Mouse (Mus musculus): ENCODE data around the gene Hspa14.

Hspa14 gene

GRCm38 (mm10) chr2:3512552-3513454 lies at the start of gene Hspa14, which contains the start of the genes Gm45902 and Cdnf:
Gene Hspa14 (minus strand): TSS chr2:3512814.
Gene Gm45902 (minus strand): TSS chr2:3512790.
Gene Cdnf (plus strand): TSS chr2:3513030.
- DNase-seq (ENCODE audit: low spot score in 2 of 2) = peak; percentile 94

- DNase-seq (ENCODE audit: low spot score in 2 of 2) = peak; percentile 25 to 62
Measured at GRCm38 (mm10) chr2:3546588-3546987, 34.0 kb upstream of the Hspa14 start.

- DNase-seq (ENCODE audit: low spot score in 2 of 2) = no peak
Measured at GRCm38 (mm10) chr2:3546055-3546454, 33.4 kb upstream of the Hspa14 start.

- no peak for DNase-seq (ENCODE audit: low spot score in 2 of 2)
Measured at GRCm38 (mm10) chr2:3541307-3542079, 28.9 kb upstream of the Hspa14 start.

- DNase-seq (ENCODE audit: low spot score in 2 of 2) = no peak
Measured at GRCm38 (mm10) chr2:3526288-3526687, 13.7 kb upstream of the Hspa14 start.

GRCm38 (mm10) chr2:3522558-3522957 lies 9.9 kb upstream of the Hspa14 start:
- DNase-seq (ENCODE audit: low spot score in 2 of 2) = no peak

- peak in 1 of 2 experiments; percentile 72 for DNase-seq (ENCODE audit: low spot score in 2 of 2)
Measured at GRCm38 (mm10) chr2:3512076-3512475, 538 bp downstream of the Hspa14 start.

- no peak for DNase-seq (ENCODE audit: low spot score in 2 of 2)
Measured at GRCm38 (mm10) chr2:3500886-3501285, 11.7 kb downstream of the Hspa14 start.

- no peak for DNase-seq (ENCODE audit: low spot score in 2 of 2)
Measured at GRCm38 (mm10) chr2:3499543-3499942, 13.1 kb downstream of the Hspa14 start.

- DNase-seq (ENCODE audit: low spot score in 2 of 2) = no peak
Measured at GRCm38 (mm10) chr2:3493833-3494409, 18.7 kb downstream of the Hspa14 start.

GRCm38 (mm10) chr2:3489816-3490215 lies 22.8 kb downstream of the Hspa14 start:
- DNase-seq (ENCODE audit: low spot score in 2 of 2) = no peak

GRCm38 (mm10) chr2:3480239-3480638 lies 32.4 kb downstream of the Hspa14 start:
- no peak for DNase-seq (ENCODE audit: low spot score in 2 of 2)

GRCm38 (mm10) chr2:3475746-3476251 lies 36.8 kb downstream of the Hspa14 start:
- DNase-seq (ENCODE audit: low spot score in 2 of 2) = peak in 1 of 2 experiments; percentile 17

- peak; percentile 97 to 98 for DNase-seq (ENCODE audit: low spot score in 2 of 2)
Measured at GRCm38 (mm10) chr2:3474861-3475283, 37.7 kb downstream of the Hspa14 start, which contains the start of gene Suv39h2. Gene Suv39h2 (minus strand): TSS chr2:3475031.

GRCm38 (mm10) chr2:3474361-3474805 lies 38.2 kb downstream of the Hspa14 start:
- peak; percentile 47 to 70 for DNase-seq (ENCODE audit: low spot score in 2 of 2)

- DNase-seq (ENCODE audit: low spot score in 2 of 2) = no peak
Measured at GRCm38 (mm10) chr2:3473891-3474290, 38.7 kb downstream of the Hspa14 start.

GRCm38 (mm10) chr2:3456590-3456989 lies 56.0 kb downstream of the Hspa14 start:
- DNase-seq (ENCODE audit: low spot score in 2 of 2) = peak in 1 of 2 experiments; percentile 23

- no peak for DNase-seq (ENCODE audit: low spot score in 2 of 2)
Measured at GRCm38 (mm10) chr2:3453096-3453495, 59.5 kb downstream of the Hspa14 start.

GRCm38 (mm10) chr2:3449431-3449830 lies 63.2 kb downstream of the Hspa14 start:
- no peak for DNase-seq (ENCODE audit: low spot score in 2 of 2)

- no peak for DNase-seq (ENCODE audit: low spot score in 2 of 2)
Measured at GRCm38 (mm10) chr2:3445984-3446383, 66.6 kb downstream of the Hspa14 start.

- no peak for DNase-seq (ENCODE audit: low spot score in 2 of 2)
Measured at GRCm38 (mm10) chr2:3444206-3444605, 68.4 kb downstream of the Hspa14 start.

Measured in spleen, postnatal 10 days (tissue).